9 mouse cellular contexts compared by ENCODE assay signal in the genomic region with DNA sequence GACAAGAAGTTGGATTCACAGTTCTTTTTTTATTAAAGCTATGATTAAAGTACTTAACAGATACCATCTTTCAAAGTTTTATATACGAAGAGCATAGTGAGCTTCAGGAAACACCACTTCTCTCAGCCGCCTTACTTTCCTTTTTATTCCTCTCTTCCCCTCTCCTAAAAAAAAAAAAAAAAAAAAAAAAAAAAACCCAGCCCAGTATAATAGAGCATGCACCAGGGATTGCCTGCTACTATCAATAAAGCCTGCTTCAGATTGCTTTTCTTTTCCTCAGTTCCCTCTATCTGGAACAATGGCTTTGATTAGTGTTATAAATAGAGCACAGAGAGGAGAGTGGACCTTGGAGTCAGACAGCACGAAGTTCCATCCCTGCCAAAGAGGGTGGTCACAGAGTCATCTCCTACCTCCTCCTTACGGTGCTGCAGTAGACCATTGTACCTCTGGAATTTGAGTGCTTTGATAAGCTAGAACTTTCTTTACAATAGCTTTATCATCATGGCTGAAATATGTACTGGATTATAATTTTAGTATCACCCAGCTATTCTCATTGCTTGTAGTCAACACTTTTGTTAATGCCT. TPM values are rescaled to one million over a fixed set of nuclear protein-coding genes. Genes with fewer than 3 reads are reported as not detected.
DNase-seq lines count a peak whose midpoint lies in the region; ATAC-seq and TF ChIP-seq lines count a peak whose summit lies in the region.
"Had no signal": no experiment of that assay in that cellular context is flagged by ENCODE, and none has a peak within 500 bp of the region (broad histone marks: within the 10 kb centered on the region; RNA-seq: fewer than 3 reads in every experiment).

No protein-coding gene starts in this region.

- no peak overlapping the region for H3K4me3 ChIP-seq in kidney, embryonic 16.5 days (ENCODE audit: low read length)
- peak overlapping the region; percentile 43 for H3K4me3 ChIP-seq in hindbrain, embryonic 13.5 days
- H3K4me3 ChIP-seq in midbrain, postnatal 0 days (ENCODE audit: low read depth, low read length), result peak overlapping the region; percentile 41

- 0 out of 2 replicates have a peak overlapping the region, but pooled peaks have one; percentile 7 for H3K4me2 ChIP-seq in kidney, embryonic 16.5 days (replicated peaks; ENCODE audit: low read depth, low read length)
- H3K4me2 ChIP-seq in hindbrain, embryonic 13.5 days, result peak overlapping the region; percentile 97
- H3K4me2 ChIP-seq in midbrain, postnatal 0 days (ENCODE audit: low read depth, low read length, poor library complexity, severe bottlenecking), result peak overlapping the region; percentile 97

- no peak overlapping the region for H3K27ac ChIP-seq in kidney, embryonic 16.5 days (ENCODE audit: low read length)
- H3K27ac ChIP-seq in hindbrain, embryonic 13.5 days, result no peak overlapping the region
- H3K27ac ChIP-seq in midbrain, postnatal 0 days (ENCODE audit: low read depth, low read length), result no peak overlapping the region
- H3K27ac ChIP-seq: limb, embryonic 13.5 days had no signal

- TF ChIP-seq CTCF in midbrain, postnatal 0 days (IDR thresholded peaks at IDR 0.05), result no peak

- H3K36me3 ChIP-seq in kidney, embryonic 16.5 days (ENCODE audit: insufficient read depth, low read length), result no peaks in the 10 kb centered on the region
- H3K36me3 ChIP-seq in hindbrain, embryonic 13.5 days, result no peaks in the 10 kb centered on the region
- no peaks in the 10 kb centered on the region for H3K36me3 ChIP-seq in midbrain, postnatal 0 days (ENCODE audit: insufficient read depth, low read length)
- H3K36me3 ChIP-seq: limb, embryonic 13.5 days had no signal

- peaks cover 10% of the 10 kb centered on the region; the same call in 1 of the 2 replicates for H3K4me1 ChIP-seq in kidney, embryonic 16.5 days (ENCODE audit: insufficient read depth, low read length)
- peaks cover 43% of the 10 kb centered on the region for H3K4me1 ChIP-seq in hindbrain, embryonic 13.5 days (replicated peaks)
- H3K4me1 ChIP-seq in midbrain, postnatal 0 days (ENCODE audit: insufficient read depth, low read length), result peaks cover 3% of the 10 kb centered on the region; the same call in 1 of the 2 replicates

- 43% methylated on average over 4 of the region's 4 CpGs for whole genome bisulfite sequencing in kidney, embryonic 16.5 days
- WGBS in hindbrain, embryonic 13.5 days, result 33% methylated on average over 4 of the region's 4 CpGs
- WGBS in midbrain, postnatal 0 days, result 24% methylated on average over 4 of the region's 4 CpGs

- H3K9me3 ChIP-seq in kidney, embryonic 16.5 days (ENCODE audit: low read length), result no peaks in the 10 kb centered on the region
- no peaks in the 10 kb centered on the region for H3K9me3 ChIP-seq in hindbrain, embryonic 13.5 days
- no peaks in the 10 kb centered on the region for H3K9me3 ChIP-seq in midbrain, postnatal 0 days (ENCODE audit: low read length)
- H3K9me3 ChIP-seq: limb, embryonic 13.5 days had no signal

- ATAC-seq in kidney, embryonic 16.5 days (ENCODE audit: low FRiP score, low TSS enrichment), result no peak
- ATAC-seq in hindbrain, embryonic 13.5 days (ENCODE audit: low FRiP score), result no peak
- no peak for ATAC-seq in midbrain, postnatal 0 days (ENCODE audit: low FRiP score)

- no peak overlapping the region for H3K9ac ChIP-seq in kidney, embryonic 16.5 days (replicated peaks; ENCODE audit: low read length)
- peak overlapping the region; percentile 64 for H3K9ac ChIP-seq in hindbrain, embryonic 13.5 days
- H3K9ac ChIP-seq in midbrain, postnatal 0 days (replicated peaks; ENCODE audit: low read length, poor library complexity, severe bottlenecking), result peak overlapping the region; percentile 44; the same call in 1 of the 2 replicates
- H3K9ac ChIP-seq: limb, embryonic 13.5 days had no signal

- DNase-seq in cerebellum, adult 11-12 months, result peak; percentile 21
- no peak for DNase-seq in cerebellum, adult 11 months
- no peak for DNase-seq in kidney, adult 11 months
- DNase-seq in midbrain, postnatal 0 days (ENCODE audit: low spot score), result no peak
- no peak for DNase-seq in frontal cortex, postnatal 36 days (ENCODE audit: low spot score in 2 of 2)
- DNase-seq in left cerebral cortex, adult 9 months (ENCODE audit: low spot score in 2 of 2), result no peak

- H3K27me3 ChIP-seq in kidney, embryonic 16.5 days (ENCODE audit: insufficient read depth, low read length), result peaks cover 13% of the 10 kb centered on the region; the same call in 1 of the 2 replicates
- H3K27me3 ChIP-seq in hindbrain, embryonic 13.5 days, result peaks cover 8% of the 10 kb centered on the region; the same call in 1 of the 2 replicates
- no peaks in the 10 kb centered on the region for H3K27me3 ChIP-seq in midbrain, postnatal 0 days (ENCODE audit: insufficient read depth, low read length)

RNA-seq across cellular contexts. Expression of a gene that starts 30.4 kb away (rescaled TPM):
- polyA plus RNA-seq in kidney, embryonic 16.5 days (2015; fragmentation: Nextera tagmentation; extraction: Ambion mirVana), result 74.4 and 79.8 TPM in 2 replicates
- 114 and 117 TPM in 2 replicates for polyA plus RNA-seq in hindbrain, embryonic 13.5 days (2015; fragmentation: Nextera tagmentation; extraction: Ambion mirVana)
- 79.9 and 83.1 TPM in 2 replicates for total RNA-seq in midbrain, postnatal 0 days (2014; rRNA removed)
- polyA plus RNA-seq in midbrain, postnatal 0 days (2015; fragmentation: Nextera tagmentation; extraction: Ambion mirVana), result 89.0 and 97.0 TPM in 2 replicates

RNA-seq across cellular contexts. Expression of a gene that starts 31.4 kb away (rescaled TPM):
- polyA plus RNA-seq in kidney, embryonic 16.5 days (2015; fragmentation: Nextera tagmentation; extraction: Ambion mirVana), result 0.73 and 1.3 TPM in 2 replicates
- polyA plus RNA-seq in hindbrain, embryonic 13.5 days (2015; fragmentation: Nextera tagmentation; extraction: Ambion mirVana), result 11.4 TPM in 2 replicates
- total RNA-seq in midbrain, postnatal 0 days (2014; rRNA removed), result 34.4 and 35.4 TPM in 2 replicates
- polyA plus RNA-seq in midbrain, postnatal 0 days (2015; fragmentation: Nextera tagmentation; extraction: Ambion mirVana), result 6.8 and 11.2 TPM in 2 replicates

Comparison
In these comparisons a context has a peak if more than half of its experiments do, and no peak if none do; other contexts are left out.
1. H3K4me2 ChIP-seq: peak in every context shown above with its lines; median percentile 97 in hindbrain, embryonic 13.5 days; 97 in midbrain, postnatal 0 days; 7 in kidney, embryonic 16.5 days.